Mouse (Mus musculus) forebrain, embryonic 12.5 days (tissue): Measurements from ENCODE around the gene Syne1. TPM values are rescaled to one million over a fixed set of nuclear protein-coding genes. Genes with fewer than 3 reads are reported as not detected.

Source experiments
- ATAC-seq: fragments of 200-750 bp; cut with Nextera tagmentation; 2 replicates; pipeline ENCODE4 v1.8.0; 2017; ENCODE audit warnings: moderate TSS enrichment; ENCODE audit not compliant: low FRiP score
- H3K27ac ChIP-seq: fragments of 300-500 bp; sonication (generic); 2 replicates; pipeline ENCODE4 v1.5.1; 2016; ENCODE audit warnings: mild to moderate bottlenecking
- H3K27me3 ChIP-seq: fragments of 300-500 bp; sonication (generic); 2 replicates; pipeline ENCODE4 v1.6.1; 2016; ENCODE audit warnings: mild to moderate bottlenecking
- H3K36me3 ChIP-seq: fragments of 300-500 bp; sonication (generic); replicated peaks from 2 replicates; pipeline ENCODE4 v1.6.1; 2016; ENCODE audit warnings: mild to moderate bottlenecking
- H3K4me1 ChIP-seq: fragments of 300-500 bp; sonication (generic); 2 replicates; pipeline ENCODE4 v1.6.1; 2016
- H3K4me2 ChIP-seq: fragments of 300-500 bp; sonication (generic); 2 replicates; pipeline ENCODE4 v1.6.1; 2016; ENCODE audit warnings: mild to moderate bottlenecking, moderate library complexity
- H3K4me3 ChIP-seq: fragments of 300-500 bp; sonication (generic); replicated peaks from 2 replicates; pipeline ENCODE4 v1.5.1; 2016; ENCODE audit warnings: mild to moderate bottlenecking
- H3K9ac ChIP-seq: fragments of 300-500 bp; sonication (generic); 2 replicates; pipeline ENCODE4 v1.6.1; 2016; ENCODE audit warnings: mild to moderate bottlenecking
- H3K9me3 ChIP-seq: fragments of 300-500 bp; sonication (generic); 2 replicates; pipeline ENCODE4 v1.6.1; 2016
- WGBS: fragments of 180-500 bp; shearing (Covaris S2); methylation state at CpG from one replicate; pipeline ENCODE4 v1.1.7; 2016; 5-methylcytosine and 5-hydroxymethylcytosine counted together
- polyA plus RNA-seq: library from polyadenylated mRNA; unstranded; fragments of >200 nt; fragmentation: Nextera tagmentation; extraction: Ambion mirVana; gene quantifications from 2 replicates; pipeline ENCODE4 v1.2.1, GENCODE M21; 2016

Gene Syne1
- polyA plus RNA-seq, 1 experiment from 2014 or later: 3.2 TPM

DNA sequence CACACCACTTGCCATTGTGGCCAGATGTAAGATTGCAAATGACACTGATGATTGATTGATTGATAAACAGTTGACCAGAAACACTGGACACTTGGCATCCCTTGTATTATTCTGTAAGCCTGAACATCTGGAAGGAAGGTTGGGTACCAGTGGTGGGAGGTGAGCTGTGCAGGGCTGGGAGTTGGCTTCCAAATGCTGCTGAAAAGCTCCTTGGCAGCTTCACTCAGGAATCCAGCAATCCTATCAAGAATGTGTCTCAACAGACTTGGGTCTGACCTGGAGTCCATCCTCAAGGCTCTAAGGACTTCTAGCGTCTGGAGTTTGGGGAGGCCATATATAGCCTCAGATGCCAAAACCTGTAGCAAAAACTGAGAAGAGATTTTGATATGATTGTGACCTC, 536.3 kb downstream of the Syne1 start:
- no peak for ATAC-seq
- no peak overlapping the region for H3K9ac ChIP-seq
- H3K4me3 ChIP-seq: no peak overlapping the region
- WGBS: 82% methylated on average over 1 of the region's 1 CpGs
- no peaks in the 10 kb centered on the region for H3K27me3 ChIP-seq
- no peak overlapping the region for H3K4me2 ChIP-seq
- no peaks in the 10 kb centered on the region for H3K9me3 ChIP-seq
- H3K27ac ChIP-seq: no peak overlapping the region
- no peaks in the 10 kb centered on the region for H3K4me1 ChIP-seq
- no peaks in the 10 kb centered on the region for H3K36me3 ChIP-seq

DNA sequence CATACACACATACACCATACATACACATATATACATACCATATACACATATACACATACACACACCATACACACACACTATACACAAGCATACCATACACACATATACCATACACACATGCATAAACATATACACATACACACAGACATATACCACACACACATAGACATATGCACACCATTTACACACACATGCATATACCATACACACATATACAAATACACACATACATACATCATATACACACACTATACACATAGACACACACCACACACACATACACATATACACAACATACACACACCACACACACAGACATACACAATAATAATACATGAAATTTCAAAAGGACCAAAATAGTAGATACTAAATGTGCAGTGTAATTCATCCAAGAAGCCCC, 539.3 kb downstream of the Syne1 start:
- no peak overlapping the region for H3K9ac ChIP-seq
- H3K4me2 ChIP-seq: no peak overlapping the region
- no peak overlapping the region for H3K27ac ChIP-seq
- H3K9me3 ChIP-seq: no peaks in the 10 kb centered on the region
- H3K4me3 ChIP-seq: no peak overlapping the region
- H3K4me1 ChIP-seq: no peaks in the 10 kb centered on the region
- no peaks in the 10 kb centered on the region for H3K27me3 ChIP-seq
- ATAC-seq: no peak
- no peaks in the 10 kb centered on the region for H3K36me3 ChIP-seq

- H3K4me2 ChIP-seq: no peak overlapping the region
- H3K9me3 ChIP-seq: no peaks in the 10 kb centered on the region
- ATAC-seq: no peak
- no peaks in the 10 kb centered on the region for H3K27me3 ChIP-seq
- H3K4me1 ChIP-seq: no peaks in the 10 kb centered on the region
- 87% methylated on average over 8 of the region's 8 CpGs for WGBS
- no peak overlapping the region for H3K27ac ChIP-seq
- no peak overlapping the region for H3K4me3 ChIP-seq
- H3K9ac ChIP-seq: no peak overlapping the region
- H3K36me3 ChIP-seq: no peaks in the 10 kb centered on the region
Measured at GRCm38 (mm10) chr10:5008795-5009366, 542.4 kb downstream of the Syne1 start.

DNA sequence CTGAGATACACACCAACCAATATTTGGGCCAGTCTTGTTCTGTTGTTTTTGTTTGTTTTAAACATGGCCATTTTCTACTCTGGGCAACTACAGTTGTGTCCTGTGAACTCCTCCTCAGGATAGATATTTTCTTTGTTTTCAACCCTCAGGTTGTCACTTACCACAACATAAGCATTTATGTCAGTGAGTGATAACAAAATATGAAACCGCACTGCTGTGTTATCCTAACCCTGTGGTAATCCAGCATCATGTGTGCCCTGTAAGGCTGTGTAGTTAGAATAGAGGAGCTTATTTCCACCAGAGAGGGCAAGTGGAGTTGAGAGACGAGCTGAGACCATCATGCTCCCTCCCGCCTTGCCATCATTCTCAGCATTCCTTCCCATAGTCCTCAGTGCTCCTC, 554.7 kb downstream of the Syne1 start:
- Histone ChIP-seq H3K4me3 (no peak overlapping the region), H3K4me2 (no peak overlapping the region), H3K27ac (no peak overlapping the region), H3K9ac (no peak overlapping the region), H3K36me3 (no peaks in the 10 kb centered on the region), H3K4me1 (no peaks in the 10 kb centered on the region), H3K27me3 (no peaks in the 10 kb centered on the region), H3K9me3 (no peaks in the 10 kb centered on the region)
- WGBS: 90% methylated on average over 3 of the region's 3 CpGs
- no peak for ATAC-seq

DNA sequence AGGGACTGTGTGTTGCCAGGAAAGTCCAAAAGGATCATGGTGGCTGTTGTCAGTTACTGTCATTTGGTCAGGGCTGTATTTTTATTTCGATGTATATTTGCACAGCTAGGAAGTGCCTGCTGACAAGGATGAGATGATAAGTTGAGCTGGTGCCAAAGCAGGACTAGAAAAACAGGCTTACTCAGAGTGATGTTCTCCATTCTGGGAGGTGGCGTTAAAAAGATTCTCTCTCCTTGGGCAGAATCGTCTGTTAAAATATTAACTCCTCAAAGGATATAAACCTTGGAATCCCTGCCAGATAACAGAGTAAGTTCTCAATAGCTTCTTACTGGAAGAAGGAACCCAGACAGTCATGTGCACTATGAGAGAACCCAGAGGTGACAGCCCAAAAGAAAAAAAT, 557.5 kb downstream of the Syne1 start:
- 95% methylated on average over 3 of the region's 3 CpGs for whole genome bisulfite sequencing
- H3K9ac ChIP-seq: no peak overlapping the region
- no peaks in the 10 kb centered on the region for H3K27me3 ChIP-seq
- H3K4me3 ChIP-seq: no peak overlapping the region
- H3K36me3 ChIP-seq: no peaks in the 10 kb centered on the region
- no peak for ATAC-seq
- H3K4me2 ChIP-seq: no peak overlapping the region
- no peak overlapping the region for H3K27ac ChIP-seq
- no peaks in the 10 kb centered on the region for H3K9me3 ChIP-seq
- H3K4me1 ChIP-seq: no peaks in the 10 kb centered on the region

DNA sequence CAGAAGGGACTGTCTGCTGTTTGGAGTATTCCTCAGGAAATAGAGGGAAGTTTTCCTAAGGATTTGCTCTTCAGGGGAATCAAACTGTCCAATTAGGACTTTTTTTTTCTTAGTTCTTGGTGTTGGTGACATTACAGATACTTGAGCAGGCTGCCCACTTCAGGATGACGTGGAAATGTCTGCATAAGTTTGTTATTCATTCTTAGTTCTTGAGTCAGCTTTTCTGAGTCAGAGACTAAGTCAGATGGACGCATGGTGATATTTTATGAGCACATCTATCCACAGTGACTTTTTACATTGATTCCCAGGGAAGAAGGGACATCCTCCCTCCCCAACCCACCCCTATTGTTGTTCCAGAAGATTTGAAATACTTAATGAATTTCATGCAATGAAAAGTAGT, 567.4 kb downstream of the Syne1 start:
- 73% methylated on average over 2 of the region's 2 CpGs for WGBS
- Histone ChIP-seq H3K9ac (no peak overlapping the region), H3K4me1 (no peaks in the 10 kb centered on the region), H3K4me2 (no peak overlapping the region), H3K4me3 (no peak overlapping the region), H3K9me3 (no peaks in the 10 kb centered on the region), H3K27ac (no peak overlapping the region), H3K27me3 (no peaks in the 10 kb centered on the region), H3K36me3 (no peaks in the 10 kb centered on the region)
- ATAC-seq: no peak

GRCm38 (mm10) chr10:4977374-4977773, 573.9 kb downstream of the Syne1 start:
- Histone ChIP-seq H3K4me3 (no peak overlapping the region), H3K36me3 (no peaks in the 10 kb centered on the region), H3K4me1 (no peaks in the 10 kb centered on the region), H3K9ac (no peak overlapping the region), H3K27me3 (no peaks in the 10 kb centered on the region), H3K4me2 (no peak overlapping the region), H3K27ac (no peak overlapping the region), H3K9me3 (no peaks in the 10 kb centered on the region)
- WGBS: 93% methylated on average over 3 of the region's 3 CpGs
- no peak for ATAC-seq

- Histone ChIP-seq H3K9me3 (no peaks in the 10 kb centered on the region), H3K27me3 (no peaks in the 10 kb centered on the region), H3K4me1 (no peaks in the 10 kb centered on the region), H3K36me3 (no peaks in the 10 kb centered on the region), H3K27ac (no peak overlapping the region), H3K4me2 (no peak overlapping the region), H3K9ac (no peak overlapping the region), H3K4me3 (no peak overlapping the region)
- WGBS: 91% methylated on average over 2 of the region's 2 CpGs
- no peak for ATAC-seq
Measured at GRCm38 (mm10) chr10:4976557-4976956, 574.7 kb downstream of the Syne1 start.

- Histone ChIP-seq H3K27ac (no peak overlapping the region), H3K9ac (no peak overlapping the region), H3K9me3 (no peaks in the 10 kb centered on the region), H3K27me3 (no peaks in the 10 kb centered on the region), H3K4me3 (no peak overlapping the region), H3K36me3 (no peaks in the 10 kb centered on the region), H3K4me1 (no peaks in the 10 kb centered on the region), H3K4me2 (no peak overlapping the region)
- no peak for ATAC-seq
- WGBS: 94% methylated on average over 4 of the region's 4 CpGs
Measured at GRCm38 (mm10) chr10:4974246-4974645, 577.0 kb downstream of the Syne1 start.

DNA sequence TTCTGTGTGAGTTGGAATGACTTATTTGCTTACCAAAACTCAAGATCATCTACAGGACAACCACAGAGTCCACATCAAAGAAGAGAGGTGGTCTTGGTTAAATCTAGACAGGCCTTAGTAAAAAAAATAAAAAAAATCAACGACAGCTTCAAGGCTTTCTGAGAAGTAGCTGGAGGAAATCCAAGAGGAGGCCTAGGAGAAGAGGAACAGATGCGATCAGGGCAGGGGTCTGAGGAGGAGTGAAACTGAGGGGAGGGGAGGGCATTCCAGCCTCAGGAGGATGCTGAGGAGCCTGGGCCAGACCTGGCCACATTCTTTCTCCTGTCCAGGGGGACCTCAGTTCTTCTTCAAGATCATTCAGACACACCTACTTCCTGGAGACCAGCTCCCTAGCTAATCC, 579.3 kb downstream of the Syne1 start:
- 77% methylated on average over 2 of the region's 2 CpGs for WGBS

DNA sequence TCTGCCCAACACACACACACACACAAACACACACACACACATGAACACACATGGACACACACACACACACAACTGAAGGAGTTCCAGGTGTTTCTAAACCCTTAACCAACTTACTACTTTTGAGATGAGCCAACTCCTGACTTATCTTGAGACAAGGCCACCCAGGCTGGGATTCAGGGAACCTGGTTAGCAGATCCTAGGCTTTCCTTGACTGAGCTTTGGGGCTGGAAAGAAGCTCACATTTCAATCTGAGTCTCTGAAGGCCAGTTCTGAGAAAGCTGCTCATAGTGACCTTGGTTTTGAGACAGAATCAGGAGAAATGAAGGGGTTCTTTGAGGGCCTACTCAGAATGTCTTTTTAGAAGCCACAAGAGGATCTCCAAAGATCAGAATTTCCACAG, 579.7 kb downstream of the Syne1 start:
- Histone ChIP-seq H3K4me2 (no peak overlapping the region), H3K27me3 (no peaks in the 10 kb centered on the region), H3K9ac (no peak overlapping the region), H3K27ac (no peak overlapping the region), H3K4me3 (no peak overlapping the region), H3K36me3 (no peaks in the 10 kb centered on the region), H3K4me1 (no peaks in the 10 kb centered on the region), H3K9me3 (no peaks in the 10 kb centered on the region)
- no peak for ATAC-seq

More for the DNA sequence above, 579.3 kb downstream of the Syne1 start:
- Histone ChIP-seq H3K4me3 (no peak overlapping the region), H3K4me2 (no peak overlapping the region), H3K36me3 (no peaks in the 10 kb centered on the region), H3K9ac (no peak overlapping the region), H3K9me3 (no peaks in the 10 kb centered on the region), H3K27me3 (no peaks in the 10 kb centered on the region), H3K27ac (no peak overlapping the region), H3K4me1 (no peaks in the 10 kb centered on the region)
- no peak for ATAC-seq

DNA sequence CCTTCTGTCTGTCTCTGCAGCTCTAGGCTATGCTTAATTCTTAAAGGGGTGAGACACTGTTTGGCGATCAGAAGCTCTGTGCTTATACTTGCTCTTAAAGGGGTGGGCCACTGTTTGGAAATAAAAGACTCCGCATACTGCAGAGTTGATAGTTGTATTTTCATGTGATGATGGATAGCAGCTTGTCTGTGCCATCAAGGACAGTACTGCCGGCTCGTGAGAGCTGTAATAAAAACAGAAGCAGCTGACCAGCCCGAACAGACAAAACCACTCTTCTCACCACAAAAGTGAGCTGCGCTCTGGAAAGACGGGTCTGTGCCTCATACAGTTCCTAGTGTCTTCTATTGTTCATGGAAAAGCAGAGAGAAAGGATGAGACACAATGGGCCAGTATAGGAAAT, 580.1 kb downstream of the Syne1 start:
- no peak overlapping the region for H3K9ac ChIP-seq
- H3K27ac ChIP-seq: no peak overlapping the region
- H3K27me3 ChIP-seq: no peaks in the 10 kb centered on the region
- no peaks in the 10 kb centered on the region for H3K4me1 ChIP-seq
- no peak overlapping the region for H3K4me3 ChIP-seq
- no peak overlapping the region for H3K4me2 ChIP-seq
- no peak for ATAC-seq
- WGBS: 80% methylated on average over 7 of the region's 7 CpGs
- H3K36me3 ChIP-seq: no peaks in the 10 kb centered on the region
- H3K9me3 ChIP-seq: no peaks in the 10 kb centered on the region
